Mouse (Mus musculus) MEL (cell line): ENCODE measurements around the gene Dnah14. TPM values are rescaled to one million over a fixed set of nuclear protein-coding genes. Genes with fewer than 3 reads are reported as not detected.

ENCODE experiments used
- DNase-seq: peaks from one replicate; pipeline ENCODE4 v3.0.0; 2011; ENCODE audit warnings: low read depth, low spot score
- H3K27ac ChIP-seq: 2 replicates; pipeline ENCODE4 v1.5.1; 2012; ENCODE audit warnings: low read depth, mild to moderate bottlenecking, control low read depth, low read length, moderate library complexity; ENCODE audit not compliant: control insufficient read depth
- H3K27me3 ChIP-seq, 2 experiments: fragments of 150-350 bp in 1 of 2; sonication (generic) in 1 of 2; 2 replicates each; pipeline ENCODE4 v1.6.1; 2012; ENCODE audit warnings: low read length in 2 of 2, mild to moderate bottlenecking in 2 of 2, improper control_type of control experiment in 1 of 2, moderate library complexity in 1 of 2; ENCODE audit not compliant: insufficient read depth in 2 of 2, control insufficient read depth in 1 of 2
- H3K36me3 ChIP-seq, 2 experiments: 2 replicates each; pipeline ENCODE4 v1.6.1; 2012 to 2014; ENCODE audit warnings: low read length in 2 of 2, improper control_type of control experiment in 1 of 2, inconsistent platforms in 1 of 2, mild to moderate bottlenecking in 1 of 2; ENCODE audit not compliant: insufficient read depth in 2 of 2, control insufficient read depth in 1 of 2
- H3K4me1 ChIP-seq, 2 experiments: fragments of 150-350 bp in 1 of 2; sonication (generic) in 1 of 2; 2 replicates each; pipeline ENCODE4 v1.6.1; 2012; ENCODE audit warnings: low read length in 2 of 2, improper control_type of control experiment in 1 of 2, mild to moderate bottlenecking in 1 of 2; ENCODE audit not compliant: insufficient read depth in 2 of 2, control insufficient read depth in 1 of 2
- H3K4me3 ChIP-seq, 2 experiments: fragments of 150-350 bp in 1 of 2; sonication (generic) in 1 of 2; 2 replicates each; pipeline ENCODE4 v1.5.1; 2012; ENCODE audit warnings: low read depth in 2 of 2, low read length in 2 of 2, mild to moderate bottlenecking in 2 of 2, moderate library complexity in 2 of 2, control low read depth in 1 of 2, improper control_type of control experiment in 1 of 2; ENCODE audit not compliant: control insufficient read depth in 1 of 2, insufficient read depth in 1 of 2
- H3K79me2 ChIP-seq: 2 replicates; pipeline ENCODE4 v1.6.1; 2012; ENCODE audit warnings: mild to moderate bottlenecking, low read length, moderate library complexity; ENCODE audit not compliant: control insufficient read depth, poor library complexity, insufficient read depth
- H3K9ac ChIP-seq: 2 replicates; pipeline ENCODE4 v1.6.1; 2012; ENCODE audit warnings: low read depth, mild to moderate bottlenecking, control low read depth, low read length, moderate library complexity; ENCODE audit not compliant: control insufficient read depth, poor library complexity, severe bottlenecking
- H3K9me3 ChIP-seq: fragments of 150-350 bp; sonication (generic); replicated peaks from 2 replicates; pipeline ENCODE4 v1.6.1; 2012; ENCODE audit warnings: mild to moderate bottlenecking, low read length, improper control_type of control experiment, moderate library complexity; ENCODE audit not compliant: insufficient read depth
- EP300 ChIP-seq, 2 experiments: IDR thresholded peaks; 2 replicates each; pipeline ENCODE4 v1.6.1; 2011; ENCODE audit warnings: improper control_type of control experiment in 2 of 2, low read length in 2 of 2, low read depth in 1 of 2, mild to moderate bottlenecking in 1 of 2
- GATA1 ChIP-seq: IDR thresholded peaks from 2 replicates; pipeline ENCODE4 v1.6.1; 2011; ENCODE audit warnings: low read depth, low read length, improper control_type of control experiment
- MAFK ChIP-seq: IDR thresholded peaks from 2 replicates; pipeline ENCODE4 v1.6.1; 2011; ENCODE audit warnings: low read depth, mild to moderate bottlenecking, low read length, improper control_type of control experiment, borderline replicate concordance
- MAZ ChIP-seq: IDR thresholded peaks from 2 replicates; pipeline ENCODE4 v1.6.1; 2012; ENCODE audit warnings: low read depth, mild to moderate bottlenecking, inconsistent platforms, low read length, improper control_type of control experiment
- MXI1 ChIP-seq: IDR thresholded peaks from 2 replicates; pipeline ENCODE4 v1.6.1; 2011; ENCODE audit warnings: mild to moderate bottlenecking, low read depth, low read length, improper control_type of control experiment
- MYB ChIP-seq: IDR thresholded peaks from 2 replicates; pipeline ENCODE4 v1.6.1; 2011; ENCODE audit warnings: mild to moderate bottlenecking, low read depth, low read length, improper control_type of control experiment
- POLR2A ChIP-seq, 2 experiments: IDR thresholded peaks; 2 replicates each; pipeline ENCODE4 v1.6.1; 2011 to 2012; ENCODE audit warnings: low read length in 2 of 2, mild to moderate bottlenecking in 2 of 2, control low read depth in 1 of 2, improper control_type of control experiment in 1 of 2, low read depth in 1 of 2, moderate library complexity in 1 of 2; ENCODE audit not compliant: control insufficient read depth in 1 of 2, insufficient read depth in 1 of 2, poor library complexity in 1 of 2
- RAD21 ChIP-seq: IDR thresholded peaks from 2 replicates; pipeline ENCODE4 v1.6.1; 2011; ENCODE audit warnings: mild to moderate bottlenecking, low read depth, low read length, improper control_type of control experiment
- RCOR1 ChIP-seq: IDR thresholded peaks from 2 replicates; pipeline ENCODE4 v1.6.1; 2012; ENCODE audit warnings: low read depth, mild to moderate bottlenecking, inconsistent platforms, low read length, improper control_type of control experiment
- TAL1 ChIP-seq: IDR thresholded peaks from 2 replicates; pipeline ENCODE4 v1.6.1; 2012; ENCODE audit warnings: mild to moderate bottlenecking, inconsistent platforms, low read length, moderate library complexity, mixed read lengths
- TBP ChIP-seq: IDR thresholded peaks from 2 replicates; pipeline ENCODE4 v1.8.0; 2011; ENCODE audit warnings: low read depth, low read length, improper control_type of control experiment
- TCF12 ChIP-seq: IDR thresholded peaks from 2 replicates; pipeline ENCODE4 v1.6.1; 2014; ENCODE audit warnings: low read depth, mild to moderate bottlenecking, inconsistent platforms, low read length, improper control_type of control experiment, moderate library complexity
- UBTF ChIP-seq: IDR thresholded peaks from 2 replicates; pipeline ENCODE4 v1.6.1; 2012; ENCODE audit warnings: low read depth, mild to moderate bottlenecking, inconsistent platforms, low read length, improper control_type of control experiment, moderate library complexity, borderline replicate concordance; ENCODE audit not compliant: insufficient read depth
- USF1 ChIP-seq: IDR thresholded peaks from 2 replicates; pipeline ENCODE4 v1.6.1; 2014; ENCODE audit warnings: low read depth, mild to moderate bottlenecking, inconsistent platforms, low read length, improper control_type of control experiment, moderate library complexity
- USF2 ChIP-seq, 2 experiments: IDR thresholded peaks; 2 replicates each; pipeline ENCODE4 v1.6.1; 2011 to 2012; ENCODE audit warnings: improper control_type of control experiment in 2 of 2, low read length in 2 of 2, borderline replicate concordance in 1 of 2, inconsistent platforms in 1 of 2, low read depth in 1 of 2, mild to moderate bottlenecking in 1 of 2; ENCODE audit not compliant: insufficient read depth in 1 of 2
- ZC3H11A ChIP-seq: IDR thresholded peaks from 2 replicates; pipeline ENCODE4 v1.6.1; 2012; ENCODE audit warnings: low read depth, mild to moderate bottlenecking, inconsistent platforms, low read length, improper control_type of control experiment
- polyA plus RNA-seq, 2 experiments: library from polyadenylated mRNA; stranded (reverse) in 1 of 2; unstranded in 1 of 2; fragments of >175 nt in 1 of 2; fragments of >200 nt in 1 of 2; gene quantifications; 2 replicates each; pipeline versions ENCODE4 v1.2.1 to v1.2.4; 2012; ENCODE audit warnings: low replicate concordance in 2 of 2, low read depth in 1 of 2; ENCODE audit not compliant: insufficient read length in 2 of 2, insufficient read depth in 1 of 2, missing spikeins in 1 of 2
- total RNA-seq: library from RNA; depleted of rRNA; stranded (reverse); fragments of 300-350 nt; gene quantifications from 2 replicates; pipeline ENCODE4 v1.2.3, GENCODE M21; 2012

Dnah14 gene
- total and polyA plus RNA-seq, 3 experiments = 0.77 to 1.2 TPM; not detected in 1

DNA sequence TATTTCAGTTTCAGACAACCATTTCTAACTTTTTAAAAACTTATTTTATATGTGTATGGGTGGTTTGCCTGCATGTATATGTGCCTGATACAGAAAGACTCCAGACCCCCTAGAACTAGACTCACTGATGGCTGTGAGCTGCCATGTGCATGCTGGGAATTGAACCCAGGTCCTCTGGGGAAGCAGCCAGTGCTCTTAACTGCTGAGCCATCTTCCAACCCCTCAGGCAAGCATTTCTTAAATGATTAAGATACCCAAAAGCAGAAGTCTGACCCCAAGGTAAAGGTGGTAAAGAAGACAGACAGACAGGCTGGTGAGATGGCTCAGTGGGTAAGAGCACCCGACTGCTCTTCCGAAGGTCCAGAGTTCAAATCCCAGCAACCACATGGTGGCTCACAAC lies 278.5 kb downstream of the Dnah14 start:
- TF ChIP-seq TBP = peak; percentile 98
- TF ChIP-seq UBTF = no peak
- 0 out of 2 replicates have a peak, but pooled peaks have one; percentile 30 for TF ChIP-seq MAFK
- Histone ChIP-seq H3K27me3 (no peaks in the 10 kb centered on the region), H3K4me1 (peaks cover 0 to 3% of the 10 kb centered on the region in 2 experiments; a peak in 1 of 4 replicates), H3K4me3 (no peak overlapping the region), H3K27ac (no peak overlapping the region), H3K79me2 (no peaks in the 10 kb centered on the region), H3K9ac (no peak overlapping the region), H3K36me3 (no peaks in the 10 kb centered on the region), H3K9me3 (no peaks in the 10 kb centered on the region)
- peak; percentile 68 for DNase-seq

DNA sequence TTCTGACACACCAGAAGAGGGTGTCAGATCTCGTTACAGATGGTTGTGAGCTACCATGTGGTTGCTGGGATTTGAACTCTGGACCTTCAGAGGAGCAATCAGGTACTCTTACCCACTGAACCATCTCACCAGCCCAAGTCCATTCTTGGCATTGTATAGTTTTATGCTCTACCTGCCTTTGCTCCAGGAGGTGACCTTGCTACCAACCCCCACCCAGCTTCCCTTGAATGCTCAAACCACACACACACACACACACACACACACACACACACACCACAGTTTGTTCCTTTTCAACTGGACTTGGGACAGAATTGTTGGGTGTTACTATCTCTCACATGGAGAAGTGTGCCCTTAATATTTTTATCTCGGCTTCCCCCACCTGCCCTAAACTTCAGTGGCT lies 280.0 kb downstream of the Dnah14 start:
- H3K9me3 ChIP-seq = no peaks in the 10 kb centered on the region
- TF ChIP-seq ZC3H11A = no peak
- TF ChIP-seq USF1 = no peak
- no peak for TF ChIP-seq RAD21
- TF ChIP-seq RCOR1 = no peak
- no peak for TF ChIP-seq EP300 (IDR thresholded peaks at IDR 0.05; ENCODE audit: low read depth in 1 of 2, low read length in 2 of 2)
- TF ChIP-seq MXI1 = no peak
- no peak for TF ChIP-seq TCF12
- no peak for TF ChIP-seq USF2 (IDR thresholded peaks at IDR 0.05; ENCODE audit: borderline replicate concordance in 1 of 2, insufficient read depth in 1 of 2, low read depth in 1 of 2, low read length in 2 of 2)
- TF ChIP-seq MYB = no peak
- TF ChIP-seq TAL1 = no peak
- TF ChIP-seq GATA1 = no peak
- no peak for TF ChIP-seq POLR2A (IDR thresholded peaks at IDR 0.05; ENCODE audit: control insufficient read depth in 1 of 2, insufficient read depth in 1 of 2, low read depth in 1 of 2, low read length in 2 of 2, poor library complexity in 1 of 2)
- no peak for TF ChIP-seq MAZ
- TF ChIP-seq, all 39 proteins: peak for 0
- Histone ChIP-seq H3K27ac (no peak overlapping the region), H3K36me3 (peaks cover 0 to 5% of the 10 kb centered on the region in 2 experiments; a peak in 2 of 4 replicates), H3K9ac (no peak overlapping the region), H3K4me1 (peaks cover 1 to 17% of the 10 kb centered on the region in 2 experiments; a peak in 3 of 4 replicates), H3K27me3 (no peaks in the 10 kb centered on the region), H3K4me3 (no peak overlapping the region), H3K79me2 (no peaks in the 10 kb centered on the region)
- no peak for DNase-seq
